Mouse (Mus musculus) CH12.LX (cell line): ENCODE measurements at regions not wholly inside any gene's neighbourhood (a gene's known extent, or its start where the extent isn't known, plus 50 kb on each side); places are given as distances from the start of the nearest gene placed in this dataset.

Experiments used
- CTCF ChIP-seq, 2 experiments: IDR thresholded peaks in 1 of 2; conservative IDR thresholded peaks in 1 of 2; 2 replicates each; pipeline ENCODE4 v1.5.1; 2011 to 2012; ENCODE audit warnings: low read depth in 2 of 2, low read length in 2 of 2, improper control_type of control experiment in 1 of 2, inconsistent platforms in 1 of 2, mild to moderate bottlenecking in 1 of 2, moderate library complexity in 1 of 2
- E2F4 ChIP-seq: IDR thresholded peaks from 2 replicates; pipeline ENCODE4 v1.6.1; 2011; ENCODE audit warnings: low read depth, low read length, improper control_type of control experiment; ENCODE audit not compliant: insufficient replicate concordance
- ELF1 ChIP-seq: IDR thresholded peaks from 2 replicates; pipeline ENCODE4 v1.6.1; 2014; ENCODE audit warnings: low read depth, mild to moderate bottlenecking, inconsistent platforms, low read length, improper control_type of control experiment
- EP300 ChIP-seq: IDR thresholded peaks from 2 replicates; pipeline ENCODE4 v1.6.1; 2011; ENCODE audit warnings: low read length, improper control_type of control experiment
- MAFK ChIP-seq: IDR thresholded peaks from 2 replicates; pipeline ENCODE4 v1.6.1; 2011; ENCODE audit warnings: low read length, improper control_type of control experiment; ENCODE audit not compliant: insufficient replicate concordance
- MAX ChIP-seq: IDR thresholded peaks from 2 replicates; pipeline ENCODE4 v1.6.1; 2011; ENCODE audit warnings: low read length, improper control_type of control experiment
- MYC ChIP-seq: IDR thresholded peaks from 2 replicates; pipeline ENCODE4 v1.6.1; 2011; ENCODE audit warnings: low read depth, mild to moderate bottlenecking, improper control_type of control experiment, low read length
- NELFE ChIP-seq: IDR thresholded peaks from 2 replicates; pipeline ENCODE4 v1.6.1; 2011; ENCODE audit warnings: low read depth, low read length, improper control_type of control experiment
- POLR2A ChIP-seq: IDR thresholded peaks from 2 replicates; pipeline ENCODE4 v1.6.1; 2011; ENCODE audit warnings: low read depth, mild to moderate bottlenecking, improper control_type of control experiment, low read length
- RAD21 ChIP-seq: IDR thresholded peaks from 2 replicates; pipeline ENCODE4 v1.6.1; 2011; ENCODE audit warnings: low read depth, mild to moderate bottlenecking, low read length, improper control_type of control experiment, moderate library complexity
- USF2 ChIP-seq: conservative IDR thresholded peaks from 2 replicates; pipeline ENCODE4 v1.6.1; 2011; ENCODE audit warnings: low read depth, low read length, improper control_type of control experiment
- ZNF384 ChIP-seq: IDR thresholded peaks from 2 replicates; pipeline ENCODE4 v1.6.1; 2012; ENCODE audit warnings: low read depth, low read length, improper control_type of control experiment, inconsistent platforms

GRCm38 (mm10) chr13:52374781-52375180, 156.3 kb downstream of the Diras2 start:
- TF ChIP-seq ZNF384 = no peak
- TF ChIP-seq POLR2A = no peak
- no peak for TF ChIP-seq CTCF (conservative IDR thresholded peaks at IDR 0.05 in 1 of 2, IDR thresholded peaks at IDR 0.05 in 1 of 2; ENCODE audit: low read depth in 2 of 2, low read length in 2 of 2)
- TF ChIP-seq NELFE = no peak
- no peak for TF ChIP-seq EP300
- TF ChIP-seq MAX = no peak
- no peak for TF ChIP-seq USF2
- TF ChIP-seq RAD21 = no peak
- TF ChIP-seq MAFK = no peak
- no peak for TF ChIP-seq E2F4
- TF ChIP-seq ELF1 = no peak
- TF ChIP-seq MYC = no peak
